Mouse (Mus musculus): ENCODE data around the gene Mtss1l. TPM values are rescaled to one million over a fixed set of nuclear protein-coding genes. Genes with fewer than 3 reads are reported as not detected.

The Mtss1l gene
- total RNA-seq (2021) (10 to 100 TPM; 38.8 to 39.6 TPM), polyA plus RNA-seq (2012; rRNA removed) (34.3 and 39.7 TPM in 2 replicates)
- long read RNA-seq, partial matches to known transcripts = 5 of 21 reads
- long read RNA-seq, other reads (novel, unspliced or antisense) = 16 of 21 reads

DNA sequence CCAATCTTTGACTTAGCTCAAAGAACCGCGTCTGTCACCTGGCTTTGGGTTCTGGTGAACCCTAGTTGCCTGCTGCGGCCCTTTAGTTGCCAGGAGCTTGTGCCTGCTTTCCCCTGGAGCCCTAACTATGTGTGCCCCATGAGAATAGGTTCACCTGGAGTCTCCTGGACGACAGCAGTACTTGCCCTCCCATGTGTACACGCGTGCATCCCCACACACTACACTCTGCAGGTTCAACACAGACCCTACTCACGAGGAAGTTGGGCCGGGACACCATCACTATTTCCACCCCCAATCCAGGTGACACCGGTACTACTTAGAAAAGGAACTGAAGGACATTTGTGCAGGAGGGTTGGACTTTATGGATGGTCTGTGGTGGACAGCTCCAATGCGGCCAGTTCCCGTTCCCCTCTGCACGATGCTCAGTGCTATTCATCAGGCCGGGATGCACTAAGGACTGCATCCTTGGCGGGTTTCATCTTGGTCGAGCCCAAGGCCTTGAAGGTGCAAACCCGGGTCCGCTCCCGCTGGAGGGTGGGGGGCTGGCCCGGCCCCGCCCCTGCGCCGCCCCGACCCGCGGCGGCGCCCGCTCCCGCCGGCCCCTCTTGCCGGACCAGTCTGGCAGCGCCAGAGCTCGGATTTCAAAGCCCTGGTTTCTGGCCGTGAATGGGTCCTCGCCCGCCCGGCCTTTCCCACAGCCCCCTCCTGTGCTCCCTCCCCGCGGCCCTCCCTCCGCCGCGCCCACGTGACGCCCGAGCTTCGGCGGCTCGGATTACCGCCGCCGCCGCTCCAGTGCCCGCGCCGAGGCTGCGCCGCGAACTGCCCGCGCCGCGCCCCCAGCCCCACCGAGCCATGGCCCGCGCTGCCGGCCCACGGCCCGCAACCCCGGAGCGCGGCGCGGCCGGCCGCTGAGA, at the start of gene Mtss1l:
Gene Mtss1l, plus strand, starts transcription at position 792 of the 914 bp plus-strand sequence.
- Histone ChIP-seq H3K27me3 (ENCODE audit: control insufficient read depth, insufficient read depth, low read length) (no peaks in the 10 kb centered on the region), H3K4me3 (peak within 1 kb of the TSS; percentile 60), H3K36me3 (ENCODE audit: control insufficient read depth, insufficient read depth, low read length) (no peaks in the 10 kb centered on the region), H3K27ac (peak within 1 kb of the TSS; percentile 77), H3K79me2 (replicated peaks; ENCODE audit: control insufficient read depth, insufficient read depth, low read length) (no peaks in the 10 kb centered on the region), H3K9ac (ENCODE audit: low read depth, low read length) (peak within 1 kb of the TSS; percentile 90), H3K4me1 (ENCODE audit: control insufficient read depth, insufficient read depth, low read length) (peaks cover 26% of the 10 kb centered on the region)
- 0 out of 2 replicates have a peak, but pooled peaks have one; percentile 12 for TF ChIP-seq EP300 (IDR thresholded peaks at IDR 0.05; ENCODE audit: insufficient read depth, low read depth, low read length)
- TF ChIP-seq CTCF (IDR thresholded peaks at IDR 0.05) = no peak
- TF ChIP-seq POLR2A (IDR thresholded peaks at IDR 0.05; ENCODE audit: insufficient read depth, low read depth, low read length) = 0 out of 2 replicates have a peak, but pooled peaks have one; percentile 10
- intact Hi-C loops (cut with DNase I) = loop anchor here (2.0 kb wide), 1 partner anchor 50 kb away; no protein-coding TSS in a partner anchor
- WGBS = 10% methylated on average over 62 of the region's 75 CpGs
- DNase-seq = peak; percentile 86

DNA sequence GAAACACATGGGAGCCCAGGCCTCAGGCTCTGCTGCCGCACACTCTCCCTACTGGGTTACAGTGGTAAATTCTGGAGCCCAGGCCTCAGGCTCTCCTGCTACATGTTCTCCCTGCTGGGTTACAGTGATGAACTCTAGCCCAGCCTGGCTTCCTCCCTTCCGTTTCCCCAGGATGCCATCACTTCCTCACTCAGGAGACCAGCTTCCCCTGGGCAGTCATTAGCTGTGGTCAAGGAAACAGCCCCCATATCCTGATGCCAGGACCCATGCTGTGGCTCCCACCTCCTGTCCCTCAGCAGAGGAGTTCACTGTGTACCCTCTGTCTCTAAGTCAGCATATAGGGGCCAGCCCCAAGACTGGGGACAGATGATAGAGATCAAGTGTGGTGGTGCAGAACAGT, 49.1 kb upstream of the Mtss1l start:
- no peaks in the 10 kb centered on the region for H3K36me3 ChIP-seq (ENCODE audit: control insufficient read depth, insufficient read depth, low read length)
- no peaks in the 10 kb centered on the region for H3K79me2 ChIP-seq (replicated peaks; ENCODE audit: control insufficient read depth, insufficient read depth, low read length)
- no peak overlapping the region for H3K4me3 ChIP-seq
- peak overlapping the region; percentile 87 for H3K27ac ChIP-seq
- no peak overlapping the region for H3K9ac ChIP-seq (ENCODE audit: low read depth, low read length)
- intact Hi-C loops (cut with DNase I) = no loop called here
- peaks cover 40% of the 10 kb centered on the region for H3K4me1 ChIP-seq (ENCODE audit: control insufficient read depth, insufficient read depth, low read length)
- no peaks in the 10 kb centered on the region for H3K27me3 ChIP-seq (ENCODE audit: control insufficient read depth, insufficient read depth, low read length)
- DNase-seq = peak; percentile 25 to 38
- no peak for TF ChIP-seq POLR2A (IDR thresholded peaks at IDR 0.05; ENCODE audit: insufficient read depth, low read depth, low read length)
- no peak for TF ChIP-seq CTCF (IDR thresholded peaks at IDR 0.05)
- TF ChIP-seq EP300 (IDR thresholded peaks at IDR 0.05; ENCODE audit: insufficient read depth, low read depth, low read length) = 0 out of 2 replicates have a peak, but pooled peaks have one; percentile 54
- 51% methylated on average over 2 of the region's 2 CpGs for WGBS

DNA sequence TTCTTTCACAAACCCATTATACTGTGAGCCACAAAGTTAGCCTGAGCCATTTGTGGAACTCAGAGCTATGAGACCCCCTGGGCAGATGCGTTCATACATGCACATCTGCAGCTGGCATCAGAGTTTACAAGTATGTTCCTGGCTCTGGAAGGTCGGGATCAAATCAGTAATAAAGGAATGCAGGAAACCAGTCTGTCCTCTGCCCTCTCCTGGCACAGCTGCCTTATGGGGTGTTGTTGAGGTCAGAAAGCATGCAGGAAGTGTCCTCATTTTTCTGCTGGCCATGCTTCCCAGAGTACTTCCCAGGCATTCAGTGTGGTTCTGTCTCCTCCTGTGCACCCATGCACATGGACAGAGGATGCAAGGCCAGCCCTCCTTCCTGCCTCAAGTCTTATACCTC, 48.1 kb upstream of the Mtss1l start:
- TF ChIP-seq CTCF (IDR thresholded peaks at IDR 0.05) = no peak
- TF ChIP-seq EP300 (IDR thresholded peaks at IDR 0.05; ENCODE audit: insufficient read depth, low read depth, low read length) = no peak
- TF ChIP-seq POLR2A (IDR thresholded peaks at IDR 0.05; ENCODE audit: insufficient read depth, low read depth, low read length) = no peak
- no peak for DNase-seq
- peak overlapping the region; percentile 87 for H3K27ac ChIP-seq
- no peaks in the 10 kb centered on the region for H3K27me3 ChIP-seq (ENCODE audit: control insufficient read depth, insufficient read depth, low read length)
- H3K4me3 ChIP-seq = no peak overlapping the region
- H3K4me1 ChIP-seq (ENCODE audit: control insufficient read depth, insufficient read depth, low read length) = peaks cover 41% of the 10 kb centered on the region
- no peaks in the 10 kb centered on the region for H3K79me2 ChIP-seq (replicated peaks; ENCODE audit: control insufficient read depth, insufficient read depth, low read length)
- intact Hi-C loops (cut with DNase I) = no loop called here
- H3K36me3 ChIP-seq (ENCODE audit: control insufficient read depth, insufficient read depth, low read length) = no peaks in the 10 kb centered on the region
- H3K9ac ChIP-seq (ENCODE audit: low read depth, low read length) = no peak overlapping the region
- 28% methylated on average over 2 of the region's 2 CpGs for whole genome bisulfite sequencing

GRCm38 (mm10) chr8:110674589-110674988, 46.7 kb upstream of the Mtss1l start:
- intact Hi-C loops (cut with DNase I) = no loop called here
- no peak overlapping the region for H3K4me3 ChIP-seq
- no peak overlapping the region for H3K27ac ChIP-seq
- no peak overlapping the region for H3K9ac ChIP-seq (ENCODE audit: low read depth, low read length)
- WGBS = 94% methylated on average over 1 of the region's 1 CpGs
- peaks cover 35% of the 10 kb centered on the region for H3K4me1 ChIP-seq (ENCODE audit: control insufficient read depth, insufficient read depth, low read length)
- H3K36me3 ChIP-seq (ENCODE audit: control insufficient read depth, insufficient read depth, low read length) = no peaks in the 10 kb centered on the region
- no peaks in the 10 kb centered on the region for H3K79me2 ChIP-seq (replicated peaks; ENCODE audit: control insufficient read depth, insufficient read depth, low read length)
- no peak for TF ChIP-seq CTCF (IDR thresholded peaks at IDR 0.05)
- TF ChIP-seq EP300 (IDR thresholded peaks at IDR 0.05; ENCODE audit: insufficient read depth, low read depth, low read length) = no peak
- TF ChIP-seq POLR2A (IDR thresholded peaks at IDR 0.05; ENCODE audit: insufficient read depth, low read depth, low read length) = no peak
- H3K27me3 ChIP-seq (ENCODE audit: control insufficient read depth, insufficient read depth, low read length) = no peaks in the 10 kb centered on the region
- DNase-seq = no peak

DNA sequence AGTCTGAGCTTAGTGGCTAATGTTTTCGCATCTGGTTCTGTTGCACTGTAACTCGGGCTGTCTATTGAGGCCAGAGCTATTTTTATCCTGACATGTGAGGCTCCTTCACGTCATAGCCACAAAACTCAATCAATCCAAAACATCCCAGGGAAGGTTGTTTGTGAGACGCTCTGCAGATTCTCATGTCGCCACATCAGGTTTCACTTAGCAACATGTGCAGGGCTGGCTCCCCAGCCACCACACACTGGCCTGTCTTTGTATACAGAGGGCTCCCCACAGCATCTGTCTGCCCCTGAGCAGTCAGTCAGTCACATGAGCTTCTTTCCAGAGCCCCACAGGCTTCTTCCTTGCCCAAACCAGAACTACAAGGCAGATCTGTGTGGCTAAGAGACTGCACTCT, 44.6 kb upstream of the Mtss1l start:
- 40% methylated on average over 5 of the region's 5 CpGs for WGBS
- H3K9ac ChIP-seq (ENCODE audit: low read depth, low read length) = no peak overlapping the region
- intact Hi-C loops (cut with DNase I) = no loop called here

More for the DNA sequence above, 44.6 kb upstream of the Mtss1l start:
- no peaks in the 10 kb centered on the region for H3K79me2 ChIP-seq (replicated peaks; ENCODE audit: control insufficient read depth, insufficient read depth, low read length)
- no peaks in the 10 kb centered on the region for H3K36me3 ChIP-seq (ENCODE audit: control insufficient read depth, insufficient read depth, low read length)
- H3K27me3 ChIP-seq (ENCODE audit: control insufficient read depth, insufficient read depth, low read length) = no peaks in the 10 kb centered on the region
- H3K4me3 ChIP-seq = no peak overlapping the region
- H3K27ac ChIP-seq = peak overlapping the region; percentile 86
- DNase-seq = peak; percentile 50 to 56
- H3K4me1 ChIP-seq (ENCODE audit: control insufficient read depth, insufficient read depth, low read length) = peaks cover 19% of the 10 kb centered on the region
- TF ChIP-seq CTCF (IDR thresholded peaks at IDR 0.05) = no peak
- 0 out of 2 replicates have a peak, but pooled peaks have one; percentile 35 for TF ChIP-seq EP300 (IDR thresholded peaks at IDR 0.05; ENCODE audit: insufficient read depth, low read depth, low read length)
- no peak for TF ChIP-seq POLR2A (IDR thresholded peaks at IDR 0.05; ENCODE audit: insufficient read depth, low read depth, low read length)

Measured in heart, adult 2 months (tissue).